Mouse (Mus musculus) testis, postnatal 10 days (tissue): ENCODE measurements around the gene Prkar1a.

ENCODE experiments used
- DNase-seq: peaks from one replicate; pipeline ENCODE4 v3.0.0; 2021; ENCODE audit warnings: low spot score

Prkar1a gene

GRCm38 (mm10) chr11:109672881-109673739, 23.9 kb downstream of the Prkar1a start:
- no peak for DNase-seq

GRCm38 (mm10) chr11:109673741-109674140, 24.5 kb downstream of the Prkar1a start:
- no peak for DNase-seq

- no peak for DNase-seq
Observed at GRCm38 (mm10) chr11:109674542-109674941, 25.3 kb downstream of the Prkar1a start.

GRCm38 (mm10) chr11:109675208-109675607, 26.0 kb downstream of the Prkar1a start:
- no peak for DNase-seq

- DNase-seq: no peak
Observed at GRCm38 (mm10) chr11:109675771-109676170, 26.6 kb downstream of the Prkar1a start.

GRCm38 (mm10) chr11:109676621-109677373, 27.6 kb downstream of the Prkar1a start:
- DNase-seq: no peak

GRCm38 (mm10) chr11:109678291-109678690, 29.1 kb downstream of the Prkar1a start:
- DNase-seq: no peak

GRCm38 (mm10) chr11:109680934-109681333, 31.7 kb downstream of the Prkar1a start:
- DNase-seq: no peak

GRCm38 (mm10) chr11:109681556-109681955, 32.4 kb downstream of the Prkar1a start:
- DNase-seq: no peak

GRCm38 (mm10) chr11:109682221-109682620, 33.0 kb downstream of the Prkar1a start:
- DNase-seq: no peak

GRCm38 (mm10) chr11:109689539-109689938, 40.3 kb downstream of the Prkar1a start:
- DNase-seq: no peak

GRCm38 (mm10) chr11:109692737-109693136, 43.5 kb downstream of the Prkar1a start:
- peak; percentile 35 for DNase-seq

- DNase-seq: no peak
Observed at GRCm38 (mm10) chr11:109696519-109696918, 47.3 kb downstream of the Prkar1a start.

GRCm38 (mm10) chr11:109697089-109697643, 48.0 kb downstream of the Prkar1a start:
- no peak for DNase-seq

GRCm38 (mm10) chr11:109698740-109699139, 49.5 kb downstream of the Prkar1a start:
- DNase-seq: no peak

- DNase-seq: no peak
Observed at GRCm38 (mm10) chr11:109699784-109700183, 50.6 kb downstream of the Prkar1a start.

GRCm38 (mm10) chr11:109700761-109701160, 51.6 kb downstream of the Prkar1a start:
- no peak for DNase-seq

- DNase-seq: no peak
Observed at GRCm38 (mm10) chr11:109702031-109702815, 53.0 kb downstream of the Prkar1a start.

GRCm38 (mm10) chr11:109703845-109704244, 54.6 kb downstream of the Prkar1a start:
- no peak for DNase-seq

- no peak for DNase-seq
Observed at GRCm38 (mm10) chr11:109704311-109705205, 55.4 kb downstream of the Prkar1a start.
